Mouse (Mus musculus) bone marrow macrophage, adult 2 months (primary cell): ENCODE results near the gene Platr17. TPM values are rescaled to one million over a fixed set of nuclear protein-coding genes. Genes with fewer than 3 reads are reported as not detected.
"Not testable (repeated sequence)": the region's sequence is repeated elsewhere in the genome, so short reads cannot be mapped to it uniquely, and the experiment has no call there.

ENCODE experiments used
- H3K27ac ChIP-seq: 2 replicates; pipeline ENCODE4 v1.5.1; 2012; ENCODE audit warnings: low read depth, low read length; ENCODE audit not compliant: insufficient read depth
- H3K4me1 ChIP-seq: 2 replicates; pipeline ENCODE4 v1.6.1; 2012; ENCODE audit warnings: low read length; ENCODE audit not compliant: control insufficient read depth, insufficient read depth
- H3K4me3 ChIP-seq: 2 replicates; pipeline ENCODE4 v1.5.1; 2012; ENCODE audit warnings: mild to moderate bottlenecking, low read length, moderate library complexity; ENCODE audit not compliant: insufficient read depth
- CTCF ChIP-seq: IDR thresholded peaks from 2 replicates; pipeline ENCODE4 v1.5.1; 2012; ENCODE audit warnings: low read depth, mild to moderate bottlenecking, low read length, moderate library complexity
- POLR2A ChIP-seq: IDR thresholded peaks from 2 replicates; pipeline ENCODE4 v1.6.1; 2012; ENCODE audit warnings: mild to moderate bottlenecking, low read depth, low read length, borderline replicate concordance
- polyA plus RNA-seq: library from polyadenylated mRNA; stranded (reverse); fragments of >200 nt; gene quantifications from 2 replicates; pipeline ENCODE4 v1.2.4, GENCODE M21; 2012; ENCODE audit not compliant: missing spikeins, insufficient read depth, insufficient read length

The Platr17 gene
- polyA plus RNA-seq, 1 experiment = 3.5 TPM

DNA sequence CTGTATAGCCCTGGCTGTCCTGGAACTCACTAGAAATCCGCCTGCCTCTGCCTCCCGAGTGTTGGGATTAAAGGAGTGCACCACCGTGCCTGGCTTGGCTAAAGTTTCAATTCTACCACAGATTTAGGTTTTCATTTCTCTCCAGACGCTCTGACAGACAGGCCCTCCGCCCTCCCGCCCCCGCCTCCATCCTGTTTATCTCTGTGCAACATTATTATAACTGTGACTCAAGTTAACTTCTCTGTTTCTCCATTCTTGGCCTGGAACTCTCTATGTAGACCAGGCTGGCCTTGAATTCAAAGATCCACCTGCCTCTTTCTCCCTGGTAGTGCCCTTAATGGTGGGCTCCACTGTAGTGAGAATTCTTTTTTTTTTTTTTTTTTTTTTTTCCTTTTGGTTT is 2.4 kb upstream of the Platr17 start:
- H3K27ac ChIP-seq = peak overlapping the region; percentile 36
- no peak overlapping the region for H3K4me3 ChIP-seq
- H3K4me1 ChIP-seq = peaks cover 20% of the 10 kb centered on the region
- TF ChIP-seq POLR2A = no peak
- TF ChIP-seq CTCF = no peak

DNA sequence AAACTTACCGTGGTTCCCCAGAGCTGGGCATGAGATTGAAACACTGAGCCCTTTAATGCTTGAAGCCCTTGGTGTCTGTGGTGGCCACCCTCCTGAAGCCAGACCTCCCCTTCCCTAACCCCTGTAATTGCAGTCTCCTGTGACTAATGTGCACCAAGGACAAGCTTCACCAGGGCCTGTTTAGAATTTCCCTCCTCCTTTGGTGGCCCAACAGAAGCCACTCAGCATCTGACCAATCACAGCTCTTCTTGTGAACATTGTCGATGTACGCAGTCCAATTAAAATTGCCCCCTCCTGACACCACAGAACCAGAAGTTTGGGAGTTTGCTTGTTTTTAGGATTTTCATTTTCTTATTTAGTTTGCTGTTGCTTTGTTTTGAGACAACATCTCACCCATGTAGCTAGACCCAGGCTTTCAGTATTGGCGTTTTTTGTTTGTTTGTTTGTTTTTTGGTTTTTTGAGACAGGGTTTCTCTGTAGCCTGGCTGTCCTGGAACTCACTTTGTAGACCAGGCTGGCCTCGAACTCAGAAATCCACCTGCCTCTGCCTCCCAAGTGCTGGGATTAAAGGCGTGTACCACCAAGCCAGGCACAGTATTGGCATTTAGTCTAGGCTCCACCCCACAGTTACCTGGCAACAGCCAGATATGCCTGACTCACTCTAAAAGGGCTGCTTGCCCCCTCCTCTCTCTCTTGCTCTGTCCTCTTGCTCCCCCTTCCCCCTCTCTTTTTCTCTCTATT is 854 bp upstream of the Platr17 start:
- H3K4me1 ChIP-seq = peaks cover 22% of the 10 kb centered on the region
- not testable (repeated sequence) for H3K4me3 ChIP-seq, H3K27ac ChIP-seq

DNA sequence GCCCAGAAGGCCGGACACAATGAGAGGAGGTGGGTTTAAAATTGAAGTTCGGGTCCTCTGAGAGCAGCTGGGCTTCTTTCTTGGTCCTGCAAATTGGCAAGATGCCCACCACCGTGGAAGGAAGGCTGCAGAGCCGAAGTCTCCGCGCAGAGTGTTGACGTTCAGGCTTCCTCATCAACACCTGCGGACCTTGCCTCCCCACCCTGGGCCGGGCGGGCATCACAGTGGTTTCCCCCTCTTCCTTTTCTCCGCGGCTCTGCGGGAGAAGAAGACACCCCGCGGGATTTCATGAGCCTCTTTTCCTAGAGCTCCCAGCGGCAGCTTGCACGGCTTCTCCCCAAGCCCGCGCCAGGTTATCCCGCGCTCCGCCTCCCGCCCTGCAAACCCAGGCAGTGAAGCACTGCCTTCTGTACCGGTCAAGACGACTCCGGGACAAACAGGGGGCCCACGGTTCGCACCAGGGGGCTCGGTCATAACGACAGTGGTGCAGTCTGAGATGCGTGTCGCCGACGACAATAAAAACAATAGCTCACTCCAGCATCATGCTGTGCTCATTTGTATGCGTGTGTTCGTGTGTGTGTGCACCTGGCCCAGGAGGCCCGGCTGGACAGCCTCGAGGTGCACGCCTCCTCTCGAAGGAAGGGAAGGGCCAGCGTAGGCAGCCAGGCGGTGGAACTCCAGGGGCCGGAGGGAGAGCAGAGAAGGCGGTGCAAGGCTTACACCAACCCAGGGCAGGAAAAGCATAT is 3.6 kb downstream of the Platr17 start:
- TF ChIP-seq POLR2A (no peak), CTCF (no peak)
- Histone ChIP-seq H3K27ac (peak overlapping the region; percentile 40), H3K4me1 (peaks cover 12% of the 10 kb centered on the region), H3K4me3 (peak overlapping the region; percentile 74)

DNA sequence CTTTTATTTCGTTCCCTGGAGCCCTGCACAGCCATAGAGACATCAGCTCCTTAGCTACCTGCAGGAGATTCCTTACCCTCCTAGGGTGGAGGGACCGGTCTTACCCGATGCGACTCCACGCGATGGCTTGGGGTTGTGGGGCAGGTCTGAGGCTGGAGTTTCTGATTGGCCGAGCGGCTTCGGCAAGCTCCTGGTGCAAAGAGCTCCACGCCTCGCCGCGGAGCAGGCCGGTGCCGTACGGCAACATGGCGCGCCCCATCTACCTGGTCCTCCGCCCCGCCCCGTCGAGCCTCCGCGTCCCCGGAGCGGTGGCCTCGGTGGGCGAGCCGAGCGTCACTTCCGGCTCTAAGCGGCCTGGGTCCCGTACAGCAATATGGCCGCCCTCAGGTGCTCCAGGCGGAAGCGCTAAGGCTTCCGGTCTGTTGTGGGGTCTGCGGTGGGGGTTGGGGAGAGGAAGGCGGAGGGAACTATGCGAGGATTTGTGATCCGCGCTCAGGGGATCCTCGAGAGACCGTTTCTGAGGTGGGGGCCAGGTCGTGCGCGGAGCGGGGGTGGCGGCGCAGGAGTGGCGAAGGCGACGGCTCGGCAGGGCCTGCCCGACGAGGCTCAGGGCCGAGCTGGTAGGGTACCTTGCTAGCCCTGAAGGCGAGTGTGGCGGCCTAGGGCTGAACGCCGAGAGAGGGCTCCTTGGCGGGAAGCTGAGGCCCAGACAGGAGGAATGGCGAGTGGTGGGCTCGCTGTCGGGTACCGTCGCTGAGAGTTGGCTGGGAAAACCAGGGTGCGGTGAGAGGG is 4.3 kb downstream of the Platr17 start, which contains the start of gene Daxx:
TSS of gene Daxx (plus strand) at position 338 of the 792 bp plus-strand sequence.
- peak within 1 kb of the TSS; percentile 82 for H3K27ac ChIP-seq
- no peak for TF ChIP-seq CTCF
- TF ChIP-seq POLR2A = no peak
- H3K4me1 ChIP-seq = peaks cover 6% of the 10 kb centered on the region
- peak within 1 kb of the TSS; percentile 96 for H3K4me3 ChIP-seq

DNA sequence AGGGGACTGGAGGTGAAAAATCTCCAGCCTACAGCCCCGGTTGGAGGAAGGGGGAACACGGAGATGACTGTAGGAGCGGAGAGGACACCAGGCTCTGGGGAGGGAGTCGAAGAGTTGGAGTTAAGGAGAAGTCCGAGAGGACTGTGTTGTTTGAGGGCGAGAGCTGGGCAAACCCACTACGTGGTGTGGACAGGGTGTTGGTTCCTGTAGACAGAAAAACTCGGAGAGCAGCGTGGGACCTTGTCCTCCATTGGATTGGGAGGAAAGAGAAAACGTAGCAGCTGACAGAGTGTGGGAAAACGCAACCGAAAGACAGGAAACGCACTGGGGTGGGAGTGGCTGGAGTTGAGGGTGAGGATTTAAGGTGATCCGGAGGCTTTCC is 4.9 kb downstream of the Platr17 start:
- TF ChIP-seq POLR2A = no peak
- TF ChIP-seq CTCF = no peak
- H3K27ac ChIP-seq = peak overlapping the region; percentile 82
- peak overlapping the region; percentile 96 for H3K4me3 ChIP-seq
- peaks cover 6% of the 10 kb centered on the region for H3K4me1 ChIP-seq

DNA sequence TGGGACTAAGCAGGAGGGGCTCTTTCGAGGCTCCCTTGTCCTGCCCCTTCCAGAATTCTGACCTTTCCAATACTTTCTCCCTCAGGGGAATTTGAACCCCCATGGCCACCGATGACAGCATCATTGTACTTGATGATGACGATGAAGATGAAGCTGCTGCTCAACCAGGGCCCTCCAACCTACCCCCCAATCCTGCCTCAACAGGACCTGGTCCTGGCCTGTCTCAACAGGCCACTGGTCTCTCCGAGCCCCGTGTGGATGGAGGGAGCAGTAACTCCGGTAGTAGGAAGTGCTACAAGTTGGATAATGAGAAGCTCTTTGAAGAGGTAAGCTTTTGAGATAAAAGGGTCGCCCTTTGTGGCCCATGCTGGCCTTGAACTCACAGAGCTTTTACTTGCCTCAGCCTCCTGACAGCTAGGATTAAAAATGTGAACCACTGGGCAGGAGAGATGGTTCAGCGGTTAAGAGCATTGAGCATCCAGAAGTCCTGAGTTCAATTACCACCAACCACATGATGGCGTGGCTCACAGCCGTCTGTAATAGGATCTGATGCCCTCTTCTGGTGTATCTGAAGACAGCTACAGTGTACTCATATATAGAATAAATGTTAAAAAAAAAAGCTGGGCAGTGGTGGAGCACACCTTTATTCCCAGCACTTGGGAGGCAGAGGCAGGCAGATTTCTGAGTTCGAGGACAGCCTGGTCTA is 5.6 kb downstream of the Platr17 start:
- Histone ChIP-seq H3K4me1 (peaks cover 8% of the 10 kb centered on the region), H3K27ac (peak overlapping the region; percentile 82; the same call in 1 of the 2 replicates), H3K4me3 (peak overlapping the region; percentile 96)
- no peak for TF ChIP-seq CTCF
- TF ChIP-seq POLR2A = no peak

DNA sequence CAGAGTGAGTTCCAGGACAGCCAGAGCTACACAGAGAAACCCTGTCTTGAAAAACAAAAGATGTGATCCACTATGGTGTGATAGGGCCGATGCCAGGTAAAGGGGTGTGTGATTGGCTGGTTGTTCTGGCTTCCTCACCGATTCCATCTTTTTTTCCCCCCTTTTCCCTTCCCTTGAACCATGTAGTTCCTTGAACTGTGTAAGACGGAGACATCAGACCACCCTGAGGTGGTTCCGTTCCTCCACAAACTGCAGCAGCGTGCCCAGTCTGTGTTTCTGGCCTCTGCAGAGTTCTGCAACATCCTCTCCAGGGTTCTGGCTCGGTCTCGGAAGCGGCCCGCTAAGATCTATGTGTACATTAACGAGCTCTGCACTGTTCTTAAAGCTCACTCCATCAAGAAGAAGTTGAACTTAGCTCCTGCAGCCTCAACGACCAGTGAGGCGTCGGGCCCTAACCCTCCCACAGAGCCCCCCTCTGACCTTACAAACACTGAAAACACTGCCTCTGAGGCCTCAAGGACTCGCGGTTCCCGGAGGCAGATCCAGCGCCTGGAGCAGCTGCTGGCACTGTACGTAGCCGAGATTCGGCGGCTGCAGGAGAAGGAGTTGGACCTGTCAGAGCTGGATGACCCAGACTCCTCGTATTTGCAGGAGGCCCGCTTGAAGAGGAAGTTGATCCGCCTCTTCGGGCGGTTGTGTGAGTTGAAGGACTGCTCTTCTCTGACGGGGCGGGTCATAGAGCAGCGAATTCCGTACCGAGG is 6.3 kb downstream of the Platr17 start:
- TF ChIP-seq POLR2A (no peak), CTCF (no peak)
- peaks cover 8% of the 10 kb centered on the region for H3K4me1 ChIP-seq
- no peak overlapping the region for H3K27ac ChIP-seq
- H3K4me3 ChIP-seq = no peak overlapping the region

DNA sequence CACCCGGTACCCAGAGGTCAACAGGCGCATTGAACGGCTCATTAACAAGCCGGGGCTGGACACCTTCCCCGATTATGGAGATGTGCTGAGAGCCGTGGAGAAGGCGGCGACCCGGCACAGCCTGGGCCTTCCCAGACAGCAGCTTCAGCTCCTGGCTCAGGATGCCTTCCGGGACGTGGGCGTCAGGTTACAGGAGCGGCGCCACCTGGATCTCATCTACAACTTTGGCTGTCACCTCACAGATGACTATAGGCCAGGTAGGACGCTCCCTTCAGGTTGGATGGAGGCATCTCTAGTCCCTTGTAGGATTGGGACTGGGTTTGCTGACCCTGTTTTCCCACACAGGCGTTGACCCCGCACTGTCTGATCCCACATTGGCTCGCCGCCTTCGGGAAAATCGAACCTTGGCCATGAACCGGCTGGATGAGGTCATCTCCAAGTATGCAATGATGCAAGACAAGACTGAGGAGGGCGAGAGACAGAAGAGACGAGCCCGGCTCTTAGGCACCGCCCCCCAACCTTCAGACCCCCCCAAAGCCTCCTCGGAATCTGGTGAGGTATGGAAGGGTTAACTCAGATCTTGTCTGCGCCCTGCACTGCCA is 7.0 kb downstream of the Platr17 start:
- Histone ChIP-seq H3K4me3 (no peak overlapping the region), H3K27ac (no peak overlapping the region), H3K4me1 (peaks cover 8% of the 10 kb centered on the region)
- TF ChIP-seq POLR2A = no peak
- TF ChIP-seq CTCF = no peak
